Mouse (Mus musculus) olfactory bulb, adult 2 months (tissue): ENCODE data around the gene Lrmda.

ENCODE experiments used
- CTCF ChIP-seq: fragments of 200-500 bp; IDR thresholded peaks from 2 replicates; pipeline ENCODE4 v1.5.1; 2012; ENCODE audit warnings: low read depth, mild to moderate bottlenecking, low read length, moderate library complexity; ENCODE audit not compliant: insufficient read depth
- POLR2A ChIP-seq: fragments of 200-500 bp; IDR thresholded peaks from 2 replicates; pipeline ENCODE4 v1.6.1; 2012; ENCODE audit warnings: mild to moderate bottlenecking, low read depth, low read length, moderate library complexity; ENCODE audit not compliant: insufficient read depth

DNA sequence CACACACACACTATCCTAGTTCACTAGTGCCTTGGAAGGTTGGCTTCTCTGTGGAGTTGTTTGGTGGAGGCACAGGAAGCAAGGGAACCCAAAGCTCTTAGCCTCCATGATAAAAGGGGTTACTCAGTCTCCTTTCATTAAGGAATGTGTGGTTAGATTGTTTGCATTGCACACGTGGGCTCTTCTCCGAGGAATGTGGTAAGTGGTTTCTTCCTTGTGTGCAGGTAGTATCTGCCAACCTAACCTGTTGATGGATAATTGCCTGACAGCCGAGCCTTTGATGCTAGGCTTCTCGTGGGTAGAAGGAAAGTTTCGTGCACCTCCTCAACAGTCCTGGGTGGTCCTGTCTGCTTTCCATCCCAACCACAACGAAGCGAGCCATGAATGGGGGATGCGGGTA, 648.8 kb downstream of the Lrmda start:
- TF ChIP-seq CTCF (no peak), POLR2A (no peak)
